Mouse (Mus musculus): Measurements from ENCODE around the gene Uck1. TPM values are rescaled to one million over a fixed set of nuclear protein-coding genes. Genes with fewer than 3 reads are reported as not detected.

Uck1 gene
- polyA plus RNA-seq, 1 experiment from 2014 or later, result 64.1 TPM

DNA sequence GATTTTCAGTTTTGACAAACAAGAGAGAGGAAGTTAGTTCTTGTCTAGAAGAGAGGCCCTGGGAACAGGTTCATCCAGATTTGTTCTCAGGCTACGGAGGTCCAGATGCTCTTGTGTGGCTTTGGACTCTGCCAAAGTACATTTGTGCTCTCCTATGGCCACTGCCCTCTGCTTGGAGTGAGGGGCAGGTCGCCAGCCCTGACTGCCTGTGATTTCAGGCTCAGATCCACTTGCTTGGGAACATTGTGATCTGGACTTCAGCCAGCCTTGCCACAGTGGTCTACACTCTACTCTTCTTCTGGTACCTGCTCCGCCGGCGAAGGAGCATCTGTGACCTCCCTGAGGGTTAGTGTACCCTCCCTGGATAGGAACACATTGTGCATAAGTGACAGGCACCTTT is 7.3 kb downstream of the Uck1 start:
- Histone ChIP-seq H3K4me1 (replicated peaks; ENCODE audit: control insufficient read depth, insufficient read depth, low read length) (no peaks in the 10 kb centered on the region), H3K27ac (ENCODE audit: low read depth, low read length) (no peak overlapping the region), H3K9ac (ENCODE audit: low read depth, low read length) (no peak overlapping the region), H3K4me2 (replicated peaks; ENCODE audit: low read depth, low read length) (no peak overlapping the region), H3K9me3 (ENCODE audit: control insufficient read depth, low read length) (no peaks in the 10 kb centered on the region), H3K36me3 (ENCODE audit: control insufficient read depth, insufficient read depth, low read length) (0 out of 2 replicates have a peak, but pooled peaks cover 7% of the 10 kb centered on the region), H3K27me3 (ENCODE audit: control insufficient read depth, insufficient read depth, low read length) (no peaks in the 10 kb centered on the region), H3K4me3 (ENCODE audit: low read depth, low read length) (no peak overlapping the region)
- 91% methylated on average over 5 of the region's 5 CpGs for WGBS
- DNase-seq (ENCODE audit: low spot score) (no peak), ATAC-seq (ENCODE audit: low FRiP score) (no peak)

DNA sequence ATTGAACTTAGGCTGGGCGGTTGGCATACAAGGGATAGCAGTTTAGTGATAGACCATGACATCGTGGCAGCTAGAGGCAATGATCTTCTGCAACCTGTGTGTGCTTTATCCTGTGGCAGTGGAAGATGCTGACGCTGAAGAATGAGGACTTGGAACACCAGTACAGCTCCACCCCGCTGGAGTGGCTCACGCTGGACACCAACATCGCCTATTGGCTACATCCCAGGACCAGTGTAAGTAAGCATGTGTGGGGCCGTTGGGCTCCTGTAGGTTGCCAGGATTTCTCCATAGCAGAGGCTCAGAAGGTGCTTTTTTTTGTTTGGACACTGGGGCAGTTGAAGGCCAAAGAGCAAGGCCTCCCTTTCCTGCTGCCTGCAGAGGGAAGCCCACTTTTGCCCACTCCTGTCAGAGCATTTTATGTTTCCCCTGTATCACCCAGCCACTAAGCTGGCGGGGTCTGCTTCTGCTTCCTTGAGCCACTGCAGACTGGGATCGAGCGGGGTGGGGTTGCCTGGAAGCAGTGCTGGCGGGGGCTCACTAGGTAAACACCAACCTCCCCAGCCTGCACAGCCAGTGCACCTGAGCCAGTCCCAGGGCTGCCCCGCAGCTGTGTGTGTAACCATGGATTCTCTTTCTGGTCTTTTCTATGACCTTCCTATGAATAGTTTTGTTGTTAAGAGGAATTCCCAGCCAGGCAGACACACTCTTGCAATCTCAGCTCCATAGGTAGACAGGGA is 8.0 kb downstream of the Uck1 start:
- H3K36me3 ChIP-seq (ENCODE audit: control insufficient read depth, insufficient read depth, low read length), result 0 out of 2 replicates have a peak, but pooled peaks cover 5% of the 10 kb centered on the region
- ATAC-seq (ENCODE audit: low FRiP score), result no peak

DNA sequence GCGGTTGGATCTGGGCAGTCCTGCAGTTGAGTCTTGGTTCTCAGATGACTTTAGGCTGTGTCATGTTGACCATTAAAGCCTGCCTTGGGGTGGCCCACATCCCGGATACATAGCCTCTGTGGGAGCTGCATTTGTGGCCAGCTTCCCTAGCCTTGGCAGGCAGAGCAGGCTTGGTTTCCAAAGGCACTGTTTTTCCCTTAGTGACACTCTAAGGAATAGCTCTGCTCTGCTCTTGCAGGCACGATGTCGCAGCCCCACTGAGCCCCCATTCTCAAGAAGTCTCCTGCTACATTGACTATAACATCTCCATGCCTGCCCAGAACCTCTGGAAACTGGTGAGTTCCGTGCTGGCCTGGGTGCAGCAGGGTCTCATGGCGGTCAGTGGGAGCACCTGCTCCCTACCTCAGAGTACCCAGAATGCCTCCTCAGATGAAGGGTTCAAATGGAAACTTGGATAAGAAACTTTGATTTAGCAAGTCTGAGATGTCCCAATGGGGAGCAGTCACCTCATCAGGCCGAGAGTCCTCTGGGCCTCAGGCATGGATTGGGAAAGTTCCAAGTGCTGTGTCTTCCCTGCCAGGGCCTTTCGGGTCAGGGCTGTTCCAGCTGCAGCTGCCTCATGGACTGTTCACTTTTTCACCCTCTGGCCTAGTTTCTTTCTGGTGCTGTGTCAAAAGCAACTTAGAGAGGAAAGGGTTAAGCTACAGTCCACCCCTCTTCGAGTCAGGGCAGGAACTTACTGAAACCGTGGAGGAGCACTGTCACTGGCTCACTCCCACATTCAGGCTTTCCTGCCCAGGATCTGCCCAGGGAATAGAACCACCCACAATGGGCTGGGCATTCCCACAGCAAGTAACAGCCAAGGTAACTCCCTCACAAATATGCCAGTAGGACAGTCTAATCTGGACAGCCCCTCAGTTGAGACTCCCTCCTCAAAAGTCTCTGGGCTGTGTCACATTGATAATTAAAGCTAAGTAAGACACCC is 11.3 kb downstream of the Uck1 start:
- Histone ChIP-seq H3K9me3 (ENCODE audit: control insufficient read depth, low read length) (no peaks in the 10 kb centered on the region), H3K27ac (ENCODE audit: low read depth, low read length) (no peak overlapping the region), H3K4me3 (ENCODE audit: low read depth, low read length) (no peak overlapping the region), H3K36me3 (ENCODE audit: control insufficient read depth, insufficient read depth, low read length) (0 out of 2 replicates have a peak, but pooled peaks cover 3% of the 10 kb centered on the region), H3K4me2 (replicated peaks; ENCODE audit: low read depth, low read length) (no peak overlapping the region), H3K9ac (ENCODE audit: low read depth, low read length) (no peak overlapping the region), H3K4me1 (replicated peaks; ENCODE audit: control insufficient read depth, insufficient read depth, low read length) (no peaks in the 10 kb centered on the region), H3K27me3 (ENCODE audit: control insufficient read depth, insufficient read depth, low read length) (no peaks in the 10 kb centered on the region)
- DNase-seq (ENCODE audit: low spot score) (no peak), ATAC-seq (ENCODE audit: low FRiP score) (no peak)
- WGBS, result 83% methylated on average over 10 of the region's 10 CpGs

More for the DNA sequence above, 8.0 kb downstream of the Uck1 start:
- Histone ChIP-seq H3K4me3 (ENCODE audit: low read depth, low read length) (no peak overlapping the region), H3K9me3 (ENCODE audit: control insufficient read depth, low read length) (no peaks in the 10 kb centered on the region), H3K9ac (ENCODE audit: low read depth, low read length) (no peak overlapping the region), H3K4me2 (replicated peaks; ENCODE audit: low read depth, low read length) (no peak overlapping the region), H3K4me1 (replicated peaks; ENCODE audit: control insufficient read depth, insufficient read depth, low read length) (no peaks in the 10 kb centered on the region), H3K27ac (ENCODE audit: low read depth, low read length) (no peak overlapping the region), H3K27me3 (ENCODE audit: control insufficient read depth, insufficient read depth, low read length) (no peaks in the 10 kb centered on the region)
- 90% methylated on average over 12 of the region's 12 CpGs for WGBS
- no peak for DNase-seq (ENCODE audit: low spot score)

DNA sequence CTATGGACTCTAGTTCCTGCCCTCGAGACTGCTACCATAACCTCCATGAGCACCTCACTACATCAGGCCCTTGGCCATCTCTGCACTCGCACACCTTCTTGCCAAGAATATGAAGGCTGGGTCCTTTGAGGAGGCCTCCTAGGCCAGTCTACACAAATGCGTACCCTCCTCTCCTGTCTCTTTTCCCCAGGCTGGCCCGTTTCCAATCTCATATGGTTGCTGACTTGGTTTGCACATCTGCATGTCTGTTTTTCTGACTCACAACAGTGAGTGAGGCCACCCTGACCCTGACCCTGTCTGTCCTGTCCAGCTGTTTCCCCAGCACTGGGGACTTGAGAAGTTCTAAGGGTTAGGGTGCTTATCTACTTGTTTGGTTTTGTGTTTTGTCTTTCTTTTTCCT is 13.2 kb downstream of the Uck1 start:
- 85% methylated on average over 4 of the region's 4 CpGs for WGBS
- Histone ChIP-seq H3K9ac (ENCODE audit: low read depth, low read length) (no peak overlapping the region), H3K4me1 (replicated peaks; ENCODE audit: control insufficient read depth, insufficient read depth, low read length) (no peaks in the 10 kb centered on the region), H3K27me3 (ENCODE audit: control insufficient read depth, insufficient read depth, low read length) (no peaks in the 10 kb centered on the region), H3K9me3 (ENCODE audit: control insufficient read depth, low read length) (no peaks in the 10 kb centered on the region), H3K4me3 (ENCODE audit: low read depth, low read length) (no peak overlapping the region), H3K36me3 (ENCODE audit: control insufficient read depth, insufficient read depth, low read length) (no peaks in the 10 kb centered on the region), H3K4me2 (replicated peaks; ENCODE audit: low read depth, low read length) (no peak overlapping the region), H3K27ac (ENCODE audit: low read depth, low read length) (no peak overlapping the region)
- DNase-seq (ENCODE audit: low spot score) (no peak), ATAC-seq (ENCODE audit: low FRiP score) (no peak)

DNA sequence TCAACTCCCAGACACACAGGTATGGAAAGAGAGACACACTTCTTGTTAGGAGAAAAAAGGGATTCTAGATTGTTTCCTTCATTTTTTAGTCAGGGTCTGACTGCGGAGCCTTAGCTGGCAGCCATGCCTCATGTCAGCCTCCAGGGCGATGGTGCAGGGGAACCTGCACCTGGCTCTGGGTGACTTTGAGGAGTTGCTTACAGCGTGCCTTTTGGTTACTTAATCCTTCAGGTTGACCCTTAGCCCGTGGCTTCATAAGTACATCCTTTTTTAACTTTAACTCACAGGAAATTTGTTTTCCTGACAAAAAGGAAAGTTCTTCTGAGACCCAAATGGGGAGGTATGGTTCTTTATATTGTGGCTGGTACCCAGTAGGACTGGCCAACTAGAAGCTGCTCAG is 17.0 kb downstream of the Uck1 start:
- H3K9me3 ChIP-seq (ENCODE audit: control insufficient read depth, low read length), result no peaks in the 10 kb centered on the region
- no peak overlapping the region for H3K4me3 ChIP-seq (ENCODE audit: low read depth, low read length)
- H3K9ac ChIP-seq (ENCODE audit: low read depth, low read length), result no peak overlapping the region
- DNase-seq (ENCODE audit: low spot score) (no peak), ATAC-seq (ENCODE audit: low FRiP score) (no peak)
- 90% methylated on average over 4 of the region's 4 CpGs for whole genome bisulfite sequencing
- no peaks in the 10 kb centered on the region for H3K4me1 ChIP-seq (replicated peaks; ENCODE audit: control insufficient read depth, insufficient read depth, low read length)
- no peak overlapping the region for H3K4me2 ChIP-seq (replicated peaks; ENCODE audit: low read depth, low read length)
- no peaks in the 10 kb centered on the region for H3K36me3 ChIP-seq (ENCODE audit: control insufficient read depth, insufficient read depth, low read length)
- no peak overlapping the region for H3K27ac ChIP-seq (ENCODE audit: low read depth, low read length)
- no peaks in the 10 kb centered on the region for H3K27me3 ChIP-seq (ENCODE audit: control insufficient read depth, insufficient read depth, low read length)

DNA sequence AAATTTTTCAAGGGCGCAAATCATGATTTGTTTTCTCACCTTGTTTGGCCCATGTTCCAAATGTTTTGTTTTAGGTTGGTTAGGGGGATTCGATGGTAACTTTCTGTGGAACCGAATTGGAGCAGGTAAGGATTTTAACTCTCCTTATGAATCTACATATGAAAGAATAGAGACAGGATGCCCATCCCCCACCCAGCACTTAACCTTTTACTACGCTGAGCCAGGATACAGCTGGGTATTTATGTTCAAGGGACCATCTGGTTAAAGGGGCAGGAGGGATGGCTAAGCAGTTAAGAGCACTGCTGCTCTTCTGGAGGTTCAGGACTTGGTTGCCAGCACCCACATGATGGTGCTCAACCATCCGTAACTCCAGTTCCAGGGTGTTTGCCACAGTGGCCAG is 19.4 kb downstream of the Uck1 start:
- no peaks in the 10 kb centered on the region for H3K9me3 ChIP-seq (ENCODE audit: control insufficient read depth, low read length)
- no peaks in the 10 kb centered on the region for H3K36me3 ChIP-seq (ENCODE audit: control insufficient read depth, insufficient read depth, low read length)
- DNase-seq (ENCODE audit: low spot score) (no peak), ATAC-seq (ENCODE audit: low FRiP score) (no peak)
- H3K27me3 ChIP-seq (ENCODE audit: control insufficient read depth, insufficient read depth, low read length), result no peaks in the 10 kb centered on the region
- H3K9ac ChIP-seq (ENCODE audit: low read depth, low read length), result no peak overlapping the region
- no peak overlapping the region for H3K4me3 ChIP-seq (ENCODE audit: low read depth, low read length)
- no peaks in the 10 kb centered on the region for H3K4me1 ChIP-seq (replicated peaks; ENCODE audit: control insufficient read depth, insufficient read depth, low read length)
- no peak overlapping the region for H3K4me2 ChIP-seq (replicated peaks; ENCODE audit: low read depth, low read length)
- no peak overlapping the region for H3K27ac ChIP-seq (ENCODE audit: low read depth, low read length)
- WGBS, result 83% methylated on average over 5 of the region's 5 CpGs

DNA sequence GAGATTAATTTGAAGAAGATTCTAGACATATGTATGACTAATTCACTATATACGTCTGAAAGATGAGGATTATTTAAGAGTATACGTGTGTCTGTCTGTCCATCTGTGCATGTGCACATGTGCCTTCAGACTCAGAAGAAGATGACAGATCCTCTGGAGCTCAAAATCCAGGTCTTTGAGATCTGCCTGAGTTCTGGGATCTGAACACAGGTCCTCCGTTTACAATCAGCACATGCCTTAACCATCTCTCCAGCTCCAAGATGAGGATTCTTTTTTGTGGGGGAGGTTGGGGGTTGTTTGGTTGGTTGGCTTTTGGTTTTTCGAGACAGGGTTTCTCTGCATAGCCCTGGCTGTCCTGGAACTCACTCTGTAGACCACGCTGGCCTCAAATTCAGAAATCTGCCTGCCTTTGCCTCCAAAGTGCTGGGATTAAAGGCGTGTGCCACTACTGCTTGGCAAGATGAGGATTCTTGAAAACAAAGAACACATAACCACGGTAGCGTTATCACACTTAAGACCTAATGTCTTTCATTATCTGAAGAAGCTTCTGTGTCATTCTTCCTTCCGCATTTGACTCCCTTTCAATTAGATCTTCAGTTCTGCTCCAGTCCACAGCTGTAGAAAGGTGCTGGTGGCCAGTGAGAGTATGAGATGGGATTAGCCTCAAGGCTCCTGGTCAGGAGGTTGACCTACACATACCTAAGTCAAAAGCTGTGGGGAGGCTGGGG is 21.1 kb downstream of the Uck1 start:
- H3K9ac ChIP-seq (ENCODE audit: low read depth, low read length), result no peak overlapping the region
- ATAC-seq (ENCODE audit: low FRiP score), result no peak

DNA sequence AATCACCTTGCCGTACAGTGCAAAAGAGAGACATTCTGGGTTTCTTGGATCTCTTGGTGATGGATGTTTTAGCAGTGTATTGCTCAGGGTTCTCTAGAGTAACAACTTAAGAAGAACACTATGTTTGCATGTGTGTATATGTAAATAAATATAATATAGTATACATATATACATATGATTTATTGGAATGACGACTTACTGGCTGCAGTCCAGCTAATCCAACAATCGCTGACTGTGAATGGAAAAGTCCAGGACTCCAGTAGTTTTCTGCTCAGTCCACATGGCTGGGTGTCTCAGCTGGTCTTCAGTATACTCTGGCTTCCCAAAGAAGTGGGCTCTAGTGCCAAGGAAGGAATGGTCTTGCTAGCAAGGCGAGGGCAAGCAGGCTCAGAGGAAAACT is 22.4 kb downstream of the Uck1 start:
- Histone ChIP-seq H3K36me3 (ENCODE audit: control insufficient read depth, insufficient read depth, low read length) (no peaks in the 10 kb centered on the region), H3K4me2 (replicated peaks; ENCODE audit: low read depth, low read length) (peak overlapping the region; percentile 86)
- DNase-seq (ENCODE audit: low spot score), result no peak

More for the DNA sequence above, 21.1 kb downstream of the Uck1 start:
- Histone ChIP-seq H3K4me2 (replicated peaks; ENCODE audit: low read depth, low read length) (no peak overlapping the region), H3K27ac (ENCODE audit: low read depth, low read length) (no peak overlapping the region), H3K9me3 (ENCODE audit: control insufficient read depth, low read length) (no peaks in the 10 kb centered on the region), H3K27me3 (ENCODE audit: control insufficient read depth, insufficient read depth, low read length) (no peaks in the 10 kb centered on the region), H3K4me3 (ENCODE audit: low read depth, low read length) (no peak overlapping the region), H3K36me3 (ENCODE audit: control insufficient read depth, insufficient read depth, low read length) (no peaks in the 10 kb centered on the region), H3K4me1 (replicated peaks; ENCODE audit: control insufficient read depth, insufficient read depth, low read length) (no peaks in the 10 kb centered on the region)
- DNase-seq (ENCODE audit: low spot score), result no peak
- WGBS, result 91% methylated on average over 9 of the region's 9 CpGs

More for the DNA sequence above, 22.4 kb downstream of the Uck1 start:
- no peaks in the 10 kb centered on the region for H3K27me3 ChIP-seq (ENCODE audit: control insufficient read depth, insufficient read depth, low read length)
- H3K4me3 ChIP-seq (ENCODE audit: low read depth, low read length), result peak overlapping the region; percentile 68
- WGBS, result 46% methylated on average over 4 of the region's 4 CpGs
- peak overlapping the region; percentile 73 for H3K9ac ChIP-seq (ENCODE audit: low read depth, low read length)
- H3K4me1 ChIP-seq (replicated peaks; ENCODE audit: control insufficient read depth, insufficient read depth, low read length), result no peaks in the 10 kb centered on the region
- no peaks in the 10 kb centered on the region for H3K9me3 ChIP-seq (ENCODE audit: control insufficient read depth, low read length)
- no peak for ATAC-seq (ENCODE audit: low FRiP score)
- no peak overlapping the region for H3K27ac ChIP-seq (ENCODE audit: low read depth, low read length)
